Mouse (Mus musculus) midbrain, embryonic 16.5 days (tissue): ENCODE measurements around the gene Cfap298. TPM values are rescaled to one million over a fixed set of nuclear protein-coding genes. Genes with fewer than 3 reads are reported as not detected.

Source experiments
- ATAC-seq: fragments of 200-750 bp; cut with Nextera tagmentation; 2 replicates; pipeline ENCODE4 v1.8.0; 2017; ENCODE audit warnings: moderate TSS enrichment
- H3K27ac ChIP-seq: fragments of 300-500 bp; sonication (generic); 2 replicates; pipeline ENCODE4 v1.5.1; 2014; ENCODE audit warnings: mild to moderate bottlenecking, low read length, mixed read lengths
- H3K27me3 ChIP-seq: fragments of 300-500 bp; sonication (generic); 2 replicates; pipeline ENCODE4 v1.6.1; 2014; ENCODE audit warnings: low read depth, low read length, mixed read lengths; ENCODE audit not compliant: control insufficient read depth, insufficient read depth
- H3K36me3 ChIP-seq: fragments of 300-500 bp; sonication (generic); 2 replicates; pipeline ENCODE4 v1.6.1; 2014; ENCODE audit warnings: mild to moderate bottlenecking, low read length, moderate library complexity, mixed read lengths; ENCODE audit not compliant: control insufficient read depth, insufficient read depth
- H3K4me1 ChIP-seq: fragments of 300-500 bp; sonication (generic); 2 replicates; pipeline ENCODE4 v1.6.1; 2014; ENCODE audit warnings: mild to moderate bottlenecking, low read length, mixed read lengths; ENCODE audit not compliant: control insufficient read depth, insufficient read depth
- H3K4me2 ChIP-seq: fragments of 300-500 bp; sonication (generic); 2 replicates; pipeline ENCODE4 v1.6.1; 2014; ENCODE audit warnings: mild to moderate bottlenecking, low read length, mixed read lengths
- H3K4me3 ChIP-seq: fragments of 300-500 bp; sonication (generic); 2 replicates; pipeline ENCODE4 v1.5.1; 2014; ENCODE audit warnings: low read depth, mild to moderate bottlenecking, low read length, moderate library complexity, mixed read lengths
- H3K9ac ChIP-seq: fragments of 300-500 bp; sonication (generic); 2 replicates; pipeline ENCODE4 v1.6.1; 2014; ENCODE audit warnings: low read depth, low read length, mixed read lengths
- H3K9me3 ChIP-seq: fragments of 300-500 bp; sonication (generic); replicated peaks from 2 replicates; pipeline ENCODE4 v1.6.1; 2014; ENCODE audit warnings: mild to moderate bottlenecking, low read length, mixed read lengths; ENCODE audit not compliant: control insufficient read depth, poor library complexity, severe bottlenecking
- WGBS: fragments of 180-500 bp; shearing (Covaris S2); extraction: QIAGEN DNeasy Blood & Tissue Kit; methylation state at CpG from one replicate; pipeline ENCODE4 v1.1.7; 2014; 5-methylcytosine and 5-hydroxymethylcytosine counted together
- polyA plus RNA-seq: library from polyadenylated mRNA; unstranded; fragments of >200 nt; fragmentation: Nextera tagmentation; extraction: Ambion mirVana; gene quantifications from 2 replicates; pipeline ENCODE4 v1.2.1, GENCODE M21; 2015

Gene Cfap298
- polyA plus RNA-seq, 1 experiment from 2014 or later: 60.7 TPM

DNA sequence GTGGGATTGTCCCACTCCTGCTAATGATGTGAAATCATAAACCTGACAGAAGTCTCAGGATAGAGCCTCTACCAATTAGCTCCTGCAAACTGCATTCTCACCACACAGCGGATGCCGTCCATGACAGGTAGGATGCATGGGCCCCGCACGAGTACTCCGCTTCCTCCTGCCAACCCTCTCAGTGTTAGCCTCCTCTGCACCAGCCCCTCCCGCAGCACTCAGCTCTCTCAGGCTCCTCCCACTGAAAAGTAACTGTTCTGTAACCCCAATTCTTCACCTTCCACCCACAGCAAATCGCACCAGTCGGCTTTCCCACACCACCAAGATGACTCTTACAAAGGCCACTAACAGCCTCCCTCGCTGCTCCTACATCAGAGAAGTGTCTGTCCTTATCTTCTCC lies 18.2 kb upstream of the Cfap298 start:
- Histone ChIP-seq H3K9ac (no peak overlapping the region), H3K4me1 (no peaks in the 10 kb centered on the region), H3K9me3 (no peaks in the 10 kb centered on the region), H3K4me3 (no peak overlapping the region), H3K27me3 (no peaks in the 10 kb centered on the region), H3K36me3 (peaks cover 15% of the 10 kb centered on the region), H3K27ac (no peak overlapping the region), H3K4me2 (no peak overlapping the region)
- 91% methylated on average over 9 of the region's 9 CpGs for WGBS
- no peak for ATAC-seq

DNA sequence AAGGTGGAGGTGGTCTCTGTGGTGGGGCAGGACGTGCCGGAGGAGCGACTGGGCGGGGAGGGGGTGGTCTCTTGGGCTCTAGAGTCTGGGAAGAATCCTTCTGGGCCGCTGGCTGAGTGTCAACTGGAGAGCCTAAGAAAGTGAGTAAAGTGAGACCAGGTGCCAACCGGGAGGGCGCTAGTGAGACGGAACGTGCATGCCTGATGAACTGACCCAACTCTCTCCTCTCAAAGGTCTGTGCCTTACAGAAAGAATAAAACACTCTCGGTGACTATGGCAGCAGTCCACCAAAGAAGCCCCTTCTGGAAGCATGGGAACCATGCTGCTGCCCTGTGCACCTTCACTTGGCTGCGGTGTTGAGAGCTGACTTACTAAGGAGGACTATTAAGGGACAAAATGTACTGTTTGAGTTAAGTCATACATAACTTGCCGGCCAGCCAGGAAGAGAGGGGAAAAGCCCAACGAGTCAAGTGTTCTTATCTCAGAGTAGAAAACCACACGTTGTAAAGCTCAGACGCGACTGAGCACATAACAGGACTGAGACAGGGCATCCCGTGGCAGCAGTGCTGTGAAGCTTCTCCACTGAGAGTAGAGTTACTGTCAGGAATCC lies 15.5 kb upstream of the Cfap298 start:
- H3K36me3 ChIP-seq: peaks cover 24% of the 10 kb centered on the region
- no peak overlapping the region for H3K9ac ChIP-seq
- WGBS: 57% methylated on average over 17 of the region's 17 CpGs
- H3K4me1 ChIP-seq: no peaks in the 10 kb centered on the region
- no peaks in the 10 kb centered on the region for H3K9me3 ChIP-seq
- H3K27me3 ChIP-seq: no peaks in the 10 kb centered on the region
- ATAC-seq: no peak
- H3K27ac ChIP-seq: no peak overlapping the region
- no peak overlapping the region for H3K4me3 ChIP-seq
- no peak overlapping the region for H3K4me2 ChIP-seq

DNA sequence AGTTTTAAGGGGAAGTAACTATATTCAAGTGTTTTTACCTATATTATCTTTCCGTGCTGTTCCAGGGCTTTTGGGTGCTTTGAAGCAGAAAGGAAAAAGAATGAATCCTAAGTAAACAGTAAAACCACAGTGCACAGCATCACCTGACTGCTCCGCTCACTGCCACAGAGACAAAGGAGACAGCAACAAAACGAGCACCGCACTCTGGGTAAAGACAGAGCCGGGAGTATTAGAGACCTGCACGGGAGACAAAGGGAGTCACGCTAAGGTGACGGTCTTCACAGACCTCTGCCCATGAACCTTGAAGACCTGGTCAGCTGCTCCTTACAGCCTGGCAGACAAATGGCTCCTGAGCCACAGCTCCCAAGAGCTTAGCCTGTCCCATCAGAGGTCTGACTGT lies 12.1 kb upstream of the Cfap298 start:
- peaks cover 27% of the 10 kb centered on the region for H3K36me3 ChIP-seq
- no peak overlapping the region for H3K4me3 ChIP-seq
- no peak for ATAC-seq
- H3K9me3 ChIP-seq: no peaks in the 10 kb centered on the region
- H3K4me1 ChIP-seq: no peaks in the 10 kb centered on the region
- no peak overlapping the region for H3K27ac ChIP-seq
- WGBS: 83% methylated on average over 8 of the region's 8 CpGs
- no peak overlapping the region for H3K4me2 ChIP-seq
- no peaks in the 10 kb centered on the region for H3K27me3 ChIP-seq
- H3K9ac ChIP-seq: no peak overlapping the region

DNA sequence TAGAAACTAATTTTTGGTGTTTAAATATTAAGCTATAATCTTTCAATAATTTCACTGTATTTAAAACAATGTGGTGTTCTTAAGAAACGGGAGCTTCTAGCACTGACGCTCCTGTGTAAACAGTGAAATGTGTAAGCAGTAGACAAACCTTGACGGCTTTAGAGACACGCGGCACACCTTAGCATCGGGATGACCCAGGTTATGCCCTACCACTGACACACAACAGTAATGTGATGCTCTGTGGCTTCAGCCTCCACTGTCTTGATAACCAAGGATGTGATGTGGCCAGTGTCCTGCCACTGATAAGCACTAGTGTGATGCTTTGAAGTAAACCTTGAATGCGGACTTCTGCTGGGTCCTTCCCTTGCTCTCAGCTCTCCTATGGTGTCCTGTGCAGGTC lies 6.3 kb upstream of the Cfap298 start:
- WGBS: 97% methylated on average over 7 of the region's 7 CpGs

DNA sequence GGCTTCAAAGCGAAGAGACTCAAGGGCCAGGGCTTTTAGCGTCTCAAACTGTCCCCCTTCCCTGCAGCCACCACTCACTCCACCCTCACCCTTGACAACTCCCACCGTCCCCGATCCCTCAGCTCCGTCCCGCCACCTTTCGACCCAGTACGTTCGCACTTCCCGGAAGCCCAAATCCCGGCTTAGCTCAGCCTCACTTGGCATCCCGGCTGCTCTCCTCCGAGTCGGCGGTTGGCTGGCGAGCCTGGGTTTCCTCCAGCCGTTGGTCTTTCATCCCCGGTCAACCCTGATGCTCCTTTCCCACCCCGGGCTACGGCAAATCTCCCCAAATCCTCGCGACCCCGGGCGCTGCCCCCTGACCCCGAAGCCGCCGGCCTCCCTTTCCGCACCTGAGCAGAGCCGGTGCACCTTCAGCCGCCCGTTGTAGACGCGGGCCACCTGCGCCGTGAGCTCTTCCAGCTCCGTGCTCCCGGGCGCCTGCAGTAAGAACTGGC lies 674 bp downstream of the Cfap298 start:
- H3K27me3 ChIP-seq: no peaks in the 10 kb centered on the region
- H3K9ac ChIP-seq: peak overlapping the region; percentile 87
- peaks cover 10% of the 10 kb centered on the region for H3K4me1 ChIP-seq
- H3K36me3 ChIP-seq: peaks cover 6% of the 10 kb centered on the region; the same call in 1 of the 2 replicates
- peak overlapping the region; percentile 79 for H3K4me2 ChIP-seq
- no peaks in the 10 kb centered on the region for H3K9me3 ChIP-seq
- peak; percentile 69 for ATAC-seq
- WGBS: under 1% methylated on average over 38 of the region's 38 CpGs
- H3K27ac ChIP-seq: peak overlapping the region; percentile 89
- peak overlapping the region; percentile 87 for H3K4me3 ChIP-seq

More for the DNA sequence above, 6.3 kb upstream of the Cfap298 start:
- Histone ChIP-seq H3K4me3 (no peak overlapping the region), H3K4me1 (no peaks in the 10 kb centered on the region), H3K27ac (no peak overlapping the region), H3K4me2 (no peak overlapping the region), H3K9ac (no peak overlapping the region), H3K36me3 (peaks cover 26% of the 10 kb centered on the region), H3K9me3 (no peaks in the 10 kb centered on the region), H3K27me3 (no peaks in the 10 kb centered on the region)
- ATAC-seq: no peak

DNA sequence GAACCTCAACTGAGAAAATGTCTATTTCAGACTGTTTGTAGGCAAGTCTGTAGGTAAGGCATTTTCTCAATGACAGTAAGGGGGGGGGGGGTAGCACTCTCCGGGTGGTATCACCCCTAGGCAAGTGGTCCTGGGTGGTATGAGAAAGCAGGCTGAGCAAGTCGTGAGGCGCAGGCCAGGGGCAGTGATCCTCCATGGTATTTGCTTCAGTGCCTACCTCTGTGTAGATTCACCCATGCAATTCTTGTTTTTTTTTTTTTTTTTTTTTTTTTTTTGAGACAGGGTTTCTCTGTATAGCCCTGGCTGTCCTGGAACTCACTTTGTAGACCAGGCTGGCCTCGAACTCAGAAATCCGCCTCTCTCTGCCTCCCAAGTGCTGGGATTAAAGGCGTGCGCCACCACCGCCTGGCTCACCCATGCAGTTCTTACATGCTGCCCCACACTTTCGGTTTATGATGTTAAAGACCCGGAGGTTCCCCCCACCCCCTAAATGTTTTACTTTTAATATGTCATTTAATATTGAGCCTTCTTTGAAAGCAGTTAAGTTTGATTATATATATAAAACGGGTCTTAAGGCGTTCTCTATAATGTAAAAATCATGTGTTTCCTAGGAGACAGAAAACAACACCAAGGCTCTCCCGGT lies 1.3 kb downstream of the Cfap298 start:
- no peak for ATAC-seq
- Histone ChIP-seq H3K27ac (peak overlapping the region; percentile 89), H3K4me3 (peak overlapping the region; percentile 87), H3K27me3 (no peaks in the 10 kb centered on the region), H3K9me3 (no peaks in the 10 kb centered on the region), H3K36me3 (peaks cover 6% of the 10 kb centered on the region; the same call in 1 of the 2 replicates), H3K4me1 (peaks cover 10% of the 10 kb centered on the region), H3K9ac (peak overlapping the region; percentile 87), H3K4me2 (peak overlapping the region; percentile 79)
- WGBS: 25% methylated on average over 13 of the region's 13 CpGs

DNA sequence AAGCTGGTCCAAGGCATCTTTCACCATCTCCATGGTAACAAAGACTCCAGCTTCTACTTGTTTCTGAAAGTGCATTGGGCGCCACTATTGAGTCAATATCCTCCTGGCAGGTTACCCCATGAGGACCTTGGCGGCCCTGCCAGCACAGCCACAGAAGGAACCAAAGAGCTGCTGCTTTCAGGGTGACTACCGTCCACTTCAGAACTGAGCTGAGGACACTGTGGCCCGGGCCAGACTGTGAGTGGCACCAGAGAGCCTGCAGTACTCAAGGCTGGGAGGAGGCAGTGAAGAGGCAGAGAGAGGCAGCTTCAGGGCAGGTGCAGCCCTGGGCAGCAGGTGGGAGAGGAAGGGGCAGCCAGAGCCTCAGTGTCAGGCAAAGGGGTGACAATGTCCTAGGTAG lies 7.5 kb downstream of the Cfap298 start:
- H3K4me2 ChIP-seq: no peak overlapping the region
- H3K36me3 ChIP-seq: peaks cover 3% of the 10 kb centered on the region; the same call in 1 of the 2 replicates
- WGBS: 84% methylated on average over 4 of the region's 4 CpGs
- H3K9me3 ChIP-seq: no peaks in the 10 kb centered on the region
- no peaks in the 10 kb centered on the region for H3K4me1 ChIP-seq
- no peak for ATAC-seq
- H3K27ac ChIP-seq: no peak overlapping the region
- H3K9ac ChIP-seq: no peak overlapping the region
- no peak overlapping the region for H3K4me3 ChIP-seq
- H3K27me3 ChIP-seq: no peaks in the 10 kb centered on the region

DNA sequence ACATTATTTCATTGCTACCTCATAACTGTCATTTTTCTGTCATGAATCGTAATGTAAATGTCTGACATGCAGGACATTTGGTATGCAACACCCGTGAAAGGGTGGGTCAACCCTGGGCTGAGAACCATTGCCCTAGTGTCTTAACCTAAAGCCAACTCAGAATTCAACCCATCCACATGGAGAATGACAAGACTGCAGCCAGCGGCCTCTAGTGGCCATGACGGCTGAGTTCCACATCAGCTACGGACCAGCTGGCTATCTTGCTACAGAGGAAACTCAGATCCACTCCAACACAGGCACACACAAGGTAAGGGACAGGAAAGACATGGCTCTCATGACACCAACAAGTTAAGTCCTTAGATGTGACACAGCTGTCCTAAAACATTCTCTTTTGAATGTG lies 9.5 kb downstream of the Cfap298 start:
- Histone ChIP-seq H3K27ac (no peak overlapping the region), H3K4me3 (no peak overlapping the region), H3K36me3 (peaks cover 3% of the 10 kb centered on the region; the same call in 1 of the 2 replicates), H3K27me3 (no peaks in the 10 kb centered on the region), H3K4me2 (no peak overlapping the region), H3K9me3 (no peaks in the 10 kb centered on the region), H3K4me1 (no peaks in the 10 kb centered on the region), H3K9ac (no peak overlapping the region)
- 29% methylated on average over 5 of the region's 5 CpGs for WGBS
- ATAC-seq: peak; percentile 61

DNA sequence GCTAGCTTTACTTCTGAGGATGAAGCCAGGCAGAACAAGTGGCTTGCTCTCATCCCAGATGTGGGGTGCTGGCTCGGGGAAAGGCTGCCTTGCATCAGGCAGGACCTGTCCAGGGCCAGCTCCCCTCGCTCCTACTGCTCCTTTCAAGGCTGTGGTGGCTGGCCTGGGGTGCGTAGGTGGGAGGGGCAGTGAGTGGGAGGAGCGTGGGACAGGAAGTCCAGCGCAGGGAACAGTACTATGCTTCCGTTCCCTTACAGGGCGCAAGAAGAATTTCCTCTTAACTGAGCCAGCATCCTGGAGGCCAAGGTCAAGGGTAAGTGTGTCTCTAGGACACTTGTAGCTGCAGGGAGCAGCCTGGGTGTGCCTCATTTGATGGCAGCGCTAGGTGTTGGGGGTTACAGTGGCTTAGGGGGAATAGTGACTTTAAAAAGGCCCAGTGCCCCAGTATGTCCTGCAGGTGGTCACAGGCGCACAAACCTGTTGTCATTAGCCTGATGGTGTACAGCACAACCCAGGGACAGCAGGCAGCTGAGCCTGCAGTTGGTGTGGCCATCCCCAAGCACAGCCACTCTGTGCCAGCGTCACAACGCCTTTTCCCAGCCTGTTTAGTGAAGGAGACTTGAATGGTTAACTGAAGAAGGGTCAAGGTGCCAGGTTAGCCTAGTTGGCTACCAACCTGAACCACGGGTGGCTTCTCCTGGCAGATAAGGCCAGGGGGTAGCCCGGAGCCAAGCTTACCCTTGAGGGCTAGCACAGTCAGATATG lies 10.1 kb downstream of the Cfap298 start:
- no peaks in the 10 kb centered on the region for H3K27me3 ChIP-seq
- H3K4me1 ChIP-seq: no peaks in the 10 kb centered on the region
- H3K9ac ChIP-seq: no peak overlapping the region
- H3K27ac ChIP-seq: no peak overlapping the region
- no peaks in the 10 kb centered on the region for H3K9me3 ChIP-seq
- no peak for ATAC-seq
- H3K4me3 ChIP-seq: no peak overlapping the region
- 91% methylated on average over 13 of the region's 13 CpGs for WGBS
- peaks cover 3% of the 10 kb centered on the region; the same call in 1 of the 2 replicates for H3K36me3 ChIP-seq
- no peak overlapping the region for H3K4me2 ChIP-seq
